Mouse (Mus musculus): Measurements from ENCODE around the gene Sh2d3c. TPM values are rescaled to one million over a fixed set of nuclear protein-coding genes. Genes with fewer than 3 reads are reported as not detected.

Gene Sh2d3c
- polyA plus RNA-seq, 1 experiment, result 0.06 TPM

- Histone ChIP-seq H3K27me3 (ENCODE audit: control insufficient read depth) (no peaks in the 10 kb centered on the region), H3K4me3 (replicated peaks) (no peak overlapping the region), H3K9me3 (ENCODE audit: control insufficient read depth, low read length) (no peaks in the 10 kb centered on the region), H3K36me3 (ENCODE audit: control insufficient read depth) (peaks cover 80% of the 10 kb centered on the region), H3K4me1 (ENCODE audit: control insufficient read depth) (peaks cover 39% of the 10 kb centered on the region)
- TF ChIP-seq GATA1 (IDR thresholded peaks at IDR 0.05; ENCODE audit: low read length), result no peak
- TF ChIP-seq TAL1 (IDR thresholded peaks at IDR 0.05; ENCODE audit: low read length), result no peak
Observed at GRCm38 (mm10) chr2:32708643-32709042, 12.2 kb upstream of the Sh2d3c start.

DNA sequence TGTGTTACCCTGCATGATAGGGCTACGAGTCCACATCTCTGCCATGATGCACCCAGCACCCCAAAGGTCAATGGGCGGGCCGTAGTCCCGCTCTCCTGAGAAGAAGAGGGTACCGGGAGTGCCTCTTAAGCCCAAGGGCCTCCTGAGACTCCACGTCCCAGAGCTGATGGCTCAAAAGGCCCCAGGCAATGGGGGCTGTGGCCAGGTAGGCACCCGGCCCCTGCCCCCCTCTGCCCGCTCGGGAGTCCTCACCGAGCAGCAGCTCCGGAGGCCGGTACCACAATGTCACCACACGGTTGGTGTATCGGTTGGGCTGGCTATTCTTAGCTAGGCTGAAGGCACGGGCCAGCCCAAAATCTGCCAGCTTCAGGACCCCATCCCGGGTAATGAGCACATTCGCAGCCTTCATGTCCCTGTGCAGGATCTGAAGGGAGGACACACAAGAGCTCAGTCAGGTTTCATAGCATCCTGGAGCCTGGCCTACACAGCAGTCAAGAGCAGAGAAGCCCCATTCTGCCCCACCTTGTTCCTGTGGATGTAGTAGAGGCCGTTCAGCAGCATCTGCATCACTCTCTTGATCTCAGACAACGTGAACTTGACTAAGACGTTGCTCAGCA is 11.2 kb upstream of the Sh2d3c start:
- Histone ChIP-seq H3K27me3 (ENCODE audit: control insufficient read depth) (no peaks in the 10 kb centered on the region), H3K4me1 (ENCODE audit: control insufficient read depth) (peaks cover 48% of the 10 kb centered on the region), H3K4me3 (replicated peaks) (no peak overlapping the region), H3K9me3 (ENCODE audit: control insufficient read depth, low read length) (no peaks in the 10 kb centered on the region), H3K36me3 (ENCODE audit: control insufficient read depth) (peaks cover 71% of the 10 kb centered on the region)
- no peak for TF ChIP-seq TAL1 (IDR thresholded peaks at IDR 0.05; ENCODE audit: low read length)
- no peak for TF ChIP-seq GATA1 (IDR thresholded peaks at IDR 0.05; ENCODE audit: low read length)

DNA sequence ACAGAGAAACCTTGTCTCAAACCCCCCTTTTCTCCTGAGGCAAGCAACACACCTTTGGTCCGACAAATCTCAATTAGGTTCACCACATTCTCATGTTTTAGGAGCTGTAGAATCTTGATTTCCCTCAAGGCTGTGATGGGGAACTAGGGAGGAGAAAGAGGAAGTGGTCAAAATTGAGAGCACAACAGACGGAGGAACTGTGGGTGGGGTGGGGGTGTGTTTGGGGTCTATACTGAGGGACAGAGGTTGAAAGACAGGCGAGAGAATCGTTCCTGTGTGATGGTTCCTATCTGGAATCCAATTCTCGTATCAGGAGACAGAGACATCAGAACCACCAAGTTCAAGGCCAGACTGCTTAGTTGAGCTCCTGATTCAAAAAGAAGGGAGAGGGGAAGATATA is 10.4 kb upstream of the Sh2d3c start:
- H3K36me3 ChIP-seq (ENCODE audit: control insufficient read depth), result peaks cover 63% of the 10 kb centered on the region
- H3K4me3 ChIP-seq (replicated peaks), result no peak overlapping the region
- no peaks in the 10 kb centered on the region for H3K27me3 ChIP-seq (ENCODE audit: control insufficient read depth)
- TF ChIP-seq GATA1 (IDR thresholded peaks at IDR 0.05; ENCODE audit: low read length) (no peak), TAL1 (IDR thresholded peaks at IDR 0.05; ENCODE audit: low read length) (no peak)
- H3K9me3 ChIP-seq (ENCODE audit: control insufficient read depth, low read length), result no peaks in the 10 kb centered on the region
- H3K4me1 ChIP-seq (ENCODE audit: control insufficient read depth), result peaks cover 48% of the 10 kb centered on the region

- H3K4me3 ChIP-seq (replicated peaks), result peak overlapping the region; percentile 92
- H3K36me3 ChIP-seq (ENCODE audit: control insufficient read depth), result peaks cover 52% of the 10 kb centered on the region
- H3K4me1 ChIP-seq (ENCODE audit: control insufficient read depth), result peaks cover 48% of the 10 kb centered on the region
- peaks cover under 1% of the 10 kb centered on the region; the same call in 1 of the 2 replicates for H3K27me3 ChIP-seq (ENCODE audit: control insufficient read depth)
- H3K9me3 ChIP-seq (ENCODE audit: control insufficient read depth, low read length), result no peaks in the 10 kb centered on the region
- TF ChIP-seq TAL1 (IDR thresholded peaks at IDR 0.05; ENCODE audit: low read length) (no peak), GATA1 (IDR thresholded peaks at IDR 0.05; ENCODE audit: low read length) (no peak)
Observed at GRCm38 (mm10) chr2:32711301-32712056, 9.4 kb upstream of the Sh2d3c start.

DNA sequence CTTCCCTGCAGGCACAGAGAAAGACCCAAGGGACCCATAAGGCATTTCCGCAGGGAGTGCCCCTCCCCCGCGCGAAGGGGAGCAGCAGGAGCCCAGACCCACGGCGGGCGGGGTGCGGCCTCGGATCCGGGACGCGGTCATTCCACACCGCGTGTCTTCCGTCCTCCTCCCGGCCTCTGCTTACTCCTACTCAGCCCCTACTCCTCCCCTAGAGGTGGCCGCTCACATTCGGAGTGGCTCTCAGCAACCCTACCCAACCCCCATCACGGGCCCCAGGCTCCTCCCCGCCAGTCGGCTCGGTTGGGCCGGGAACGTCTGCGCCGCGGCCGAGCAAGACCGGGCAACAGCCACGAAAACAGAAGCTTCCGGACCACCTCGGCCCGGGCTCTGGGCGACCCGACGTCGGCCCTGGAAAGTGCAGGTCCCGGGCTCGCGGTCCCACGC is 8.7 kb upstream of the Sh2d3c start:
- no peaks in the 10 kb centered on the region for H3K9me3 ChIP-seq (ENCODE audit: control insufficient read depth, low read length)
- H3K4me1 ChIP-seq (ENCODE audit: control insufficient read depth), result peaks cover 45% of the 10 kb centered on the region
- TF ChIP-seq TAL1 (IDR thresholded peaks at IDR 0.05; ENCODE audit: low read length) (no peak), GATA1 (IDR thresholded peaks at IDR 0.05; ENCODE audit: low read length) (no peak)
- H3K4me3 ChIP-seq (replicated peaks), result peak overlapping the region; percentile 92
- peaks cover 46% of the 10 kb centered on the region for H3K36me3 ChIP-seq (ENCODE audit: control insufficient read depth)
- peaks cover 2% of the 10 kb centered on the region; the same call in 1 of the 2 replicates for H3K27me3 ChIP-seq (ENCODE audit: control insufficient read depth)

DNA sequence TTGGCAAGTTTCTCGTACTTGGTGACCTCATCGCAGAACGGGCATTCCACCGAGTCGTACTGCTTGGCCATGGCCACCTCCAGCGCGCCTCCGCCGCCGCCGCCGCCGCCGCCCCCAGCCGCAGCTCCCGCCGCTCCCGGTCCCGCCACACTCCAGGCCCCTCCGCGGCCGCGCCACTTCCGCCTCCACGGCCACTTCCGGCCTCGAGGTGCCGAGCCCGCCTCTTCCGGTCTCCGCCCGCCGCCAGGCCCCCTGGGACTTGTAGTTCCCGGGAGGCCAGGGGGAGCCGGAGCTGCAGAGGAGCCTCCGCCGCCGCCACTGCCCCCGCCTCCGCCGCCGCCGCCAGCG is 8.3 kb upstream of the Sh2d3c start:
- Histone ChIP-seq H3K27me3 (ENCODE audit: control insufficient read depth) (peaks cover 2% of the 10 kb centered on the region; the same call in 1 of the 2 replicates), H3K4me3 (replicated peaks) (peak overlapping the region; percentile 92), H3K9me3 (ENCODE audit: control insufficient read depth, low read length) (no peaks in the 10 kb centered on the region), H3K36me3 (ENCODE audit: control insufficient read depth) (peaks cover 41% of the 10 kb centered on the region), H3K4me1 (ENCODE audit: control insufficient read depth) (peaks cover 45% of the 10 kb centered on the region)
- no peak for TF ChIP-seq TAL1 (IDR thresholded peaks at IDR 0.05; ENCODE audit: low read length)
- TF ChIP-seq GATA1 (IDR thresholded peaks at IDR 0.05; ENCODE audit: low read length), result no peak

DNA sequence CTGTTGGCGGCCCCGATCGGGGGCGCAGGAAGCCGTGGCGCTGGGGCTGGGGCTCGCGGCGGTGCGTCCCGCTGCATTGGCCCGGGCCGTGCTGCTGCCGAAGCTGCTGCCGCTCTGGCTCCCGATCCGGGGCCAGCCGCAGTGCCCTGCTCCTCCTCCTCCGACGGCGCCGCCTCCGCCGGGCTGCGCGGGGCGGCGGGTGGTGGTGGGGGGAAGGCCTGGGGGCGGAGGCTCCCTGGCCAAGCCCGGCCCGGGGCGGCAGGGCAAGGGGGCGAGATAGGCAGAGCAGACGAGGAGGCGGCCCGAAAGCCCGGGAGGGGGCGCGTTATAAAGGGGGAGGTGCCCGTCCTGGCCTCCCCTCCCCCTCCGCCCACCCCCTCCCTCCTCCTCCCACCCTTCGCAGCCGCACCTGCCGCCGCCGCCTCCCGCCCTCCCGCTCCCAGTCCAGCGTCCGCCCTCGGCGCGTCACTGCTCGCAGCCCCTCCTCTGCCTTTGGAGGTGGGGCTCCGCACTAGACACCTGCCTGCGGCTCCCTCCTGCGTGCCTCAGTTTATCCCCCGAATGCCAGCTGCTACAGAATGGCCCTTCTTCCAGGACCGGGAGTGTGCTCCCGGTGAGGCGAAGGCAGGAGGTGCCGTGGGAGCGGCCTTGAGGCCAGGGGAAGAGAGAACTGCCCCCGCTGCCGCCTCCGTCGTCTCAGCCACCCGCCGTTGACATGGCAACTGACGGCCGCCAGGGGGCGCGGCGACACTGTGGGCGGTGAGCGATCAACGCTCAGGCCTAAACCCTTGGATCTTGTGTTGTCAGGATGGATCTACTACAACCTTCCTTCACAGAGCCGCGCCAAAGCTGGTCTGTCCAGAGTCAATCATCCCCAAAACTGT is 7.7 kb upstream of the Sh2d3c start, which contains the start of gene Cdk9:
TSS of gene Cdk9 (minus strand) at position 143 of the 884 bp plus-strand sequence.
- peaks cover 2% of the 10 kb centered on the region; the same call in 1 of the 2 replicates for H3K27me3 ChIP-seq (ENCODE audit: control insufficient read depth)
- H3K4me1 ChIP-seq (ENCODE audit: control insufficient read depth), result peaks cover 44% of the 10 kb centered on the region
- H3K4me3 ChIP-seq (replicated peaks), result peak within 1 kb of the TSS; percentile 92
- TF ChIP-seq TAL1 (IDR thresholded peaks at IDR 0.05; ENCODE audit: low read length) (no peak), GATA1 (IDR thresholded peaks at IDR 0.05; ENCODE audit: low read length) (no peak)
- no peaks in the 10 kb centered on the region for H3K9me3 ChIP-seq (ENCODE audit: control insufficient read depth, low read length)
- H3K36me3 ChIP-seq (ENCODE audit: control insufficient read depth), result peaks cover 35% of the 10 kb centered on the region

GRCm38 (mm10) chr2:32714117-32714986 is 6.5 kb upstream of the Sh2d3c start:
- H3K9me3 ChIP-seq (ENCODE audit: control insufficient read depth, low read length), result no peaks in the 10 kb centered on the region
- peaks cover 2% of the 10 kb centered on the region; the same call in 1 of the 2 replicates for H3K27me3 ChIP-seq (ENCODE audit: control insufficient read depth)
- H3K36me3 ChIP-seq (ENCODE audit: control insufficient read depth), result peaks cover 23% of the 10 kb centered on the region
- H3K4me3 ChIP-seq (replicated peaks), result peak overlapping the region; percentile 92
- no peak for TF ChIP-seq TAL1 (IDR thresholded peaks at IDR 0.05; ENCODE audit: low read length)
- no peak for TF ChIP-seq GATA1 (IDR thresholded peaks at IDR 0.05; ENCODE audit: low read length)
- H3K4me1 ChIP-seq (ENCODE audit: control insufficient read depth), result peaks cover 38% of the 10 kb centered on the region
